Mouse (Mus musculus) myocyte (in vitro differentiated cells): ENCODE measurements at regions not wholly inside any gene's neighbourhood (a gene's known extent, or its start where the extent isn't known, plus 50 kb on each side); places are given as distances from the start of the nearest gene placed in this dataset.
"Not testable (repeated sequence)": the region's sequence is repeated elsewhere in the genome, so short reads cannot be mapped to it uniquely, and the experiment has no call there.

ENCODE experiments used
- H3K27me3 ChIP-seq: one replicate; pipeline ENCODE4 v1.6.1; 2011; ENCODE audit not compliant: control insufficient read depth, insufficient read depth, insufficient read length
- H3K36me3 ChIP-seq: one replicate; pipeline ENCODE4 v1.6.1; 2011; ENCODE audit not compliant: control insufficient read depth, insufficient read depth
- H3K4me2 ChIP-seq: one replicate; pipeline ENCODE4 v1.6.1; 2011; ENCODE audit warnings: low read depth, control low read depth
- H3K4me3 ChIP-seq: one replicate; pipeline ENCODE4 v1.5.1; 2011; ENCODE audit warnings: mild to moderate bottlenecking, control low read depth, moderate library complexity
- H3K79me2 ChIP-seq: one replicate; pipeline ENCODE4 v1.6.1; 2011; ENCODE audit not compliant: control insufficient read depth, insufficient read depth
- H3ac ChIP-seq: one replicate; pipeline ENCODE4 v1.6.1; 2011; ENCODE audit not compliant: control insufficient read depth, insufficient read length
- CEBPB ChIP-seq: IDR thresholded peaks from 2 replicates; pipeline ENCODE4 v1.6.1; 2011; ENCODE audit warnings: mild to moderate bottlenecking, moderate library complexity; ENCODE audit not compliant: poor library complexity, insufficient read depth, severe bottlenecking
- E2F4 ChIP-seq: IDR thresholded peaks from one replicate; pipeline ENCODE4 v1.6.1; 2011; ENCODE audit warnings: mild to moderate bottlenecking, control low read depth, moderate library complexity; ENCODE audit not compliant: insufficient read depth
- MAX ChIP-seq: IDR thresholded peaks from one replicate; pipeline ENCODE4 v1.6.1; 2011; ENCODE audit warnings: low read depth, mild to moderate bottlenecking, control low read depth
- MYOD1 ChIP-seq, 3 experiments: IDR thresholded peaks; one replicate each; pipeline ENCODE4 v1.6.1; 2011; ENCODE audit warnings: control low read depth in 2 of 3, low read depth in 2 of 3, mild to moderate bottlenecking in 2 of 3, moderate library complexity in 1 of 3; ENCODE audit not compliant: insufficient read length in 2 of 3, control insufficient read depth in 1 of 3
- MYOG ChIP-seq, 3 experiments: IDR thresholded peaks; one replicate each; pipeline ENCODE4 v1.6.1; 2011; ENCODE audit warnings: control low read depth in 2 of 3, low read depth in 2 of 3, mild to moderate bottlenecking in 2 of 3; ENCODE audit not compliant: insufficient read length in 2 of 3, control insufficient read depth in 1 of 3, insufficient read depth in 1 of 3
- POLR2A ChIP-seq: IDR thresholded peaks from one replicate; pipeline ENCODE4 v1.6.1; 2011; ENCODE audit warnings: low read depth, mild to moderate bottlenecking, control low read depth, moderate library complexity; ENCODE audit not compliant: insufficient read length
- POLR2AphosphoS2 ChIP-seq: IDR thresholded peaks from one replicate; pipeline ENCODE4 v1.6.1; 2011; ENCODE audit warnings: low read depth, control low read depth; ENCODE audit not compliant: insufficient read length
- REST ChIP-seq: IDR thresholded peaks from one replicate; pipeline ENCODE4 v1.6.1; 2011; ENCODE audit warnings: mild to moderate bottlenecking, control low read depth, moderate library complexity; ENCODE audit not compliant: insufficient read depth, insufficient read length
- SRF ChIP-seq: IDR thresholded peaks from one replicate; pipeline ENCODE4 v1.6.1; 2011; ENCODE audit warnings: low read depth; ENCODE audit not compliant: control insufficient read depth, insufficient read length
- TCF12 ChIP-seq: IDR thresholded peaks from one replicate; pipeline ENCODE4 v1.6.1; 2011; ENCODE audit warnings: mild to moderate bottlenecking, control low read depth; ENCODE audit not compliant: poor library complexity, insufficient read depth, severe bottlenecking
- TCF3 ChIP-seq: IDR thresholded peaks from one replicate; pipeline ENCODE4 v1.6.1; 2011; ENCODE audit warnings: low read depth, control low read depth; ENCODE audit not compliant: insufficient read length
- USF1 ChIP-seq: IDR thresholded peaks from one replicate; pipeline ENCODE4 v1.6.1; 2011; ENCODE audit warnings: low read depth, mild to moderate bottlenecking, control low read depth, moderate library complexity

DNA sequence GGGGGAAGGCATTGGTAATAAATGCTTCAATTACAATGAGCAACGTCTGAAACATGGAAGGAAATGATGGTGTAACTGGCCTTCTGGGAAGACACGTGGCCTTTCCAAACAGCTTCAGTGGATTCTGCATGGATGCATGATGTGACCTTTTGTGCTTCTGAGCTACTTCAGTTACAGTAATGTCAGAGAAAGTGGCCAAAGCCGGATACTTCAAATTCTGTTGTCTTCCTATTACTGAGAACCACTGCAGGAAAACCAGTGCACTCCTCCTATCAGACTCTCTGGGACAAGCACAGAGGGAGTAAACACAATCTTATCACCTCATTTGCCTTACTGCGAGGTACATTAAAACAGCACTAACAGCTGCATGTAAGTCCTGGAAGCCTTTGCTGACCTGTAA, 113.0 kb upstream of the Cnksr3 start:
- Histone ChIP-seq H3K4me3 (no peak overlapping the region), H3ac (no peak overlapping the region), H3K79me2 (no peaks in the 10 kb centered on the region), H3K36me3 (no peaks in the 10 kb centered on the region), H3K4me2 (no peak overlapping the region), H3K27me3 (no peaks in the 10 kb centered on the region)
- TF ChIP-seq MYOD1 (IDR thresholded peaks at IDR 0.05; ENCODE audit: control insufficient read depth in 1 of 3, insufficient read length in 2 of 3, low read depth in 2 of 3) = no peak
- TF ChIP-seq REST = no peak

DNA sequence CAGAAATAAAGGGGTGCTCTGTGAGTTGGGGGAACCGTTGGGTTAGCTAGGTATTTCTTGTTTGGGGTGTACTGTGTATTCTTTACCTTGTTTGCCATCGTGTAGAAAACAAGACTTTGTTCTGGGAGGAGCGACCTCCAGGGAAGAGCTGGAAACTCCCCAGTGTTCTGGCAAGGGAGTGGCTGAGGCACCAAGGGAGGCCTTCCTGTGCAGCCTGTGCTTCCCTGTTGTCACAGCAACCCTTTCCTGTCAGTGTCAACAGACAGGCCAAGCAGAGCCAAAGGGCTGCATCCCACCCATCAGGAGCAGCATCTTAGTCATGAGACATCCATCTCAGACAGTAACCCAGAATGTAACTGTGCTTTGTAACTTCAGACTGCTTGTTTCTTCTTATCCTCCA, 111.2 kb upstream of the Cnksr3 start:
- H3ac ChIP-seq = no peak overlapping the region
- no peaks in the 10 kb centered on the region for H3K79me2 ChIP-seq
- no peak overlapping the region for H3K4me2 ChIP-seq
- TF ChIP-seq POLR2AphosphoS2 (no peak), MYOD1 (IDR thresholded peaks at IDR 0.05; ENCODE audit: control insufficient read depth in 1 of 3, insufficient read length in 2 of 3, low read depth in 2 of 3) (no peak), TCF12 (no peak), SRF (no peak), CEBPB (no peak), USF1 (no peak), POLR2A (no peak), E2F4 (no peak), REST (no peak), MYOG (IDR thresholded peaks at IDR 0.05; ENCODE audit: control insufficient read depth in 1 of 3, insufficient read depth in 1 of 3, insufficient read length in 2 of 3, low read depth in 2 of 3) (no peak), TCF3 (no peak), MAX (no peak)
- no peak overlapping the region for H3K4me3 ChIP-seq
- H3K27me3 ChIP-seq = no peaks in the 10 kb centered on the region
- no peaks in the 10 kb centered on the region for H3K36me3 ChIP-seq

DNA sequence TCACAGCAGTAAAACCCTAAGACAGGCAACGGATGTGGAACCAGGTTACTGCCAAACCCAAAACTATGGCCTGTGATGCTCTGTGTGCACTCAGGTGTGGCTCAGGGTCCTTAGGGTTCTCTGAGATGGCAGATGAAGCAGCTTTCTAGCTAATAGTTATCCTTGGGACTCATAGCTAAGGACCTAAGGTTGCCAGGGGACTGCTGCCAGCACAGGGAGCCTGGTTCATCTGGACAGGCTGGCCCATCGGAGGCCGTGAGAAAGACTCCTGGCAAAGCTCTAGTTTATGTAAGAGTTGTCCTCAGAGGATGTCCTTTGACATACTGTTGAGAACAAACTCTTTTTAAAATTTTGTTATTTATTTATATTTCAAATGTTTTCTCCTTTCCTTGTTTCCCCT, 97.9 kb upstream of the Cnksr3 start:
- Histone ChIP-seq H3K36me3 (no peaks in the 10 kb centered on the region), H3K4me2 (no peak overlapping the region), H3K27me3 (no peaks in the 10 kb centered on the region), H3ac (no peak overlapping the region), H3K4me3 (no peak overlapping the region), H3K79me2 (no peaks in the 10 kb centered on the region)
- TF ChIP-seq CEBPB = no peak
- no peak for TF ChIP-seq TCF12
- TF ChIP-seq MYOD1 (IDR thresholded peaks at IDR 0.05; ENCODE audit: control insufficient read depth in 1 of 3, insufficient read length in 2 of 3, low read depth in 2 of 3) = no peak
- no peak for TF ChIP-seq SRF

DNA sequence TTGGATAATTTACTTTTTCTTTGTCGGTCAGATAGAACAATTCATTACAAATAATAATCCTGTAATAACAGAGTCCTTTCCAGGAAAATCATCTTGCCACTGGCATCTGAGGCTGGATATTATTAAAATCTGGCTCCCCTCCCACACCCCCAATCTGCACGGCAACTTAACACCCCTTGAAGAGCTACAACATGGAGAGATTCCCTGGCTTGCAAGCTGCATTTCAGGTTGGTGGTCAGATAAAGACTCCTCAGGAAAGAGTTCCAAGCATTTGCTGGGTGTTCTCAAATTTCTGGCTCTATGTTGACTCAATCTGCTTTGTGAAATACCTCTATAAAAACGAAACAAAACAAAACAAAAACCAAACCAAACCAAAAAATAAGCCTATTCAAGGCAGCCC, 93.8 kb upstream of the Cnksr3 start:
- H3K4me3 ChIP-seq, H3K4me2 ChIP-seq, H3K79me2 ChIP-seq, H3ac ChIP-seq, H3K27me3 ChIP-seq, H3K36me3 ChIP-seq: not testable (repeated sequence)

DNA sequence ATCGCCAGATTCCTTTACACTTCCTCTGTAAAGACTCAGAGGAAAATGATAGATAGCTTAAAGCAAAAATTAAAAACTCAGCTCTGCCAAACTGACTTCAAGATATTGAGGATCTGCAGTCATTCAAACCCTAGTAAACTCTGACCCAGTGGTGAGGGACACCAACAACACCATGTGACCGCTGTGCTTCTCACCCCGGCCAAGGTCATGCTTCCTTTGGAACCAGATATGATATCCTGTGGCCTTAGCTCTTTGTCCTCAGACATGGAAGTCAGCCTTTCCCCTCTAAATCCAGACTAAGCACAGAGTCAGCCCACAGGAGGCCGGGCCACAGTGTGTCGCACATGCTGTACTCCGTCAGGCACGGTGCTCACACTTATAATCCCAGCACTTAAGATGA, 86.3 kb upstream of the Cnksr3 start:
- no peaks in the 10 kb centered on the region for H3K27me3 ChIP-seq
- H3ac ChIP-seq = no peak overlapping the region
- TF ChIP-seq SRF (no peak), MYOG (IDR thresholded peaks at IDR 0.05; ENCODE audit: control insufficient read depth in 1 of 3, insufficient read depth in 1 of 3, insufficient read length in 2 of 3, low read depth in 2 of 3) (no peak), MAX (no peak), MYOD1 (IDR thresholded peaks at IDR 0.05; ENCODE audit: control insufficient read depth in 1 of 3, insufficient read length in 2 of 3, low read depth in 2 of 3) (no peak), REST (no peak), E2F4 (no peak), TCF3 (no peak), CEBPB (no peak), POLR2A (no peak), POLR2AphosphoS2 (no peak), TCF12 (no peak), USF1 (no peak)
- no peaks in the 10 kb centered on the region for H3K36me3 ChIP-seq
- no peak overlapping the region for H3K4me3 ChIP-seq
- H3K79me2 ChIP-seq = no peaks in the 10 kb centered on the region
- no peak overlapping the region for H3K4me2 ChIP-seq

DNA sequence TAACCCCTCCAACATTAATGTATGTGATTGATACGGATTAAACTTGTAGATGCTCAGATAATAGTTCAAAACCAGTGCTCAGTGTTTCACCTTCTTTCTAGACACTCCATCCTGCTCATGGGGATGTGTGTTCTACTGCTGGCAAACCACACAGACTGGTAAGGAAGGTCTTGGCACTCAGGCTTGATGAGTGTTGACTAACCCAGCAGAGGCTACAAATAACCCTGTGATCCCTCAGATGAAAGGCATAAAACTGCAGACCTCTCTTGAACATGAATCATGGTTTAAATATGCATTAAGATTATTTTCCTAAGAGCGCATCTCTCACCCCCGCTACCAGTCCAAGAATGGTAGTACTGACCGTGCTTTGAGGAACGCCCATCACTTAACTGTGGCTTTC, 83.9 kb upstream of the Cnksr3 start:
- TF ChIP-seq POLR2AphosphoS2 (no peak), MYOG (IDR thresholded peaks at IDR 0.05; ENCODE audit: control insufficient read depth in 1 of 3, insufficient read depth in 1 of 3, insufficient read length in 2 of 3, low read depth in 2 of 3) (no peak), E2F4 (no peak), USF1 (no peak), TCF12 (no peak), POLR2A (no peak), MAX (no peak), TCF3 (no peak), REST (no peak), CEBPB (no peak), MYOD1 (IDR thresholded peaks at IDR 0.05; ENCODE audit: control insufficient read depth in 1 of 3, insufficient read length in 2 of 3, low read depth in 2 of 3) (no peak)
- no peak overlapping the region for H3K4me3 ChIP-seq
- H3K4me2 ChIP-seq = peak overlapping the region; percentile 31
- no peak overlapping the region for H3ac ChIP-seq
- H3K27me3 ChIP-seq = no peaks in the 10 kb centered on the region
- H3K36me3 ChIP-seq = no peaks in the 10 kb centered on the region
- no peaks in the 10 kb centered on the region for H3K79me2 ChIP-seq
